Mouse (Mus musculus): ENCODE results near the gene Lrig1.

Gene Lrig1

DNA sequence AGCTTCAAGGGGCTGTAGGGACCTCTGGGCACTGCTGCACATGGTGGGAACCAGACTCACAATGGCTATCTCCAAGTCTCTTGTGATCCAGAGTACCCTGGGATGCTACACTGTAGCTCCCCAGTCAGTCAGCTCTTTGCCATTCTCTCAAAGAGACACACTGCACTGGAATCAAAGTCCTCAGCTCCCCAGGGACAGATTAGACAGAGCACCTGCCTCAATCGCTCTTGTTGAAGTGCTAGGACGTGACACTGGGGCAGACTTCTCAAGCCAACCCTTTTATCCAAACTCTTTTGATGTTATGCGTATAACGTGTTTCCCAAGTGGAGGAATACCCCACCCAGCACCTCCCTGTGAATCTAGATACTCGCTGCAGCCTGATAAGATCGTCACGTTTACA, 23.7 kb downstream of the Lrig1 start:
- no peak for DNase-seq (ENCODE audit: low spot score)

GRCm38 (mm10) chr6:94672426-94672825, 27.5 kb downstream of the Lrig1 start:
- peak; percentile 56 for DNase-seq (ENCODE audit: low spot score)

- DNase-seq (ENCODE audit: low spot score), result no peak
These were observed 30.6 kb downstream of the Lrig1 start for GRCm38 (mm10) chr6:94669370-94669769.

DNA sequence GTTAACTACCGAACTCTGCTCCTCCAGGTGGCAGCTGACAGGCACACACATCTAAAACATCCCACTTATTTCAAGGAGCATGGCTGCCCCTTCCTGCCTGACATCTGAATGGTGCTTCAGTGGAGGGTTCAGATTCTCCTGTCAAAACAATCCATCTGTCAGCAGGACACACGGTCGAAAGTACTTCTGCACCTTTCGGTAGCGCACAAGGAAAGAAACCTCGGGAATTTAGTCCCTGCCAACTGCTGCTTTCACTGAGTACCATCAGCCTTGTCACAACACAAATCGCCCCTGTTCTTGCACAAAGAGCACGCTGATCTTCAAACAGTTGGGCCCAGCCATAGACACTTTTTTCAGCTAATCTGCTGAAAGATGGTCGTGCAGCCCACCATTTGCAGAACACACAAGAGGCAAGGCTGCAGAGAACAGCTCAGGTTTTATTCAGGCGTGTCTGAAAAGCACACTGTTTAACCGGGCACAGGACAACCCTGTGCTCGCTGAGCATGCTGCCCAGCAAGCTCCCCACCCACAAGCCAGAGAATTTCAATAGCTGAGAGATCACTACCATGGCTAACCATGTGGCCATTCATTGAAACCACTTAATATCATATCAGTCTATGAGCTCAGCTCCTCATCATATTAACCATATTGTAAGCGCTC, 31.6 kb downstream of the Lrig1 start:
- DNase-seq (ENCODE audit: low spot score), result no peak

- no peak for DNase-seq (ENCODE audit: low spot score)
These were observed 32.8 kb downstream of the Lrig1 start for GRCm38 (mm10) chr6:94667131-94667530.

DNA sequence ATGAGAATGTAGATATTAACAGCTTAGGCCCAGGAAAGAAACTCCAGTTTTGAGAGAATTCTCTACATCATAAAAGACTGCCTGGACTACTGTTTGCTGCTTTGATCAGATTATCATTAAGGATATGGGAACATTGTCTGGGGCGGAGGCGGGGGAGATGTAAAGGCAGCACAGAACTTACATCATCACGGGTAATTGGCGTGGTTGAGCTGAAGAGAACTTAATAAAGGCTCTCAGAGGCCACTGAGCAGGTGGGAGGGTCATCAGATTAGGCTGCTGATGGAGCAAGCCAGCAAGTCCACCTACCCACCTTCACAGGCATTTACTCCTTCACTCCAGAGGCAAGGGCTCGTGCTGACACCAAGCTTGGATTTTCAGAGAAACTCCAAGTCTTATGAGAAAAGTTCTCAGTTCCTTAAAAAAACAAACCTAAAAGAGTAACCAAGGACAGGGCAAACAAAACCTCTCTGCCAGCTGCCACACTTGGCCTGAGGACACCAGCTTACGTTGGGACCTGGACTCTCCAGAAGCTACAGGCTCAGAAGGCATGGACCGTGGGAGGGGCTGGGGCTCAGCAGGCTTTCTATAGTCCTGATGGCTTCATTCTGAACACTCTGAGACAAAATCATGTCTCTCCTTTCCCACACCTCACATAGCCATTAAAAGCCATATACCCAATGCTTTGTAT, 33.4 kb downstream of the Lrig1 start:
- no peak for DNase-seq (ENCODE audit: low spot score)

DNA sequence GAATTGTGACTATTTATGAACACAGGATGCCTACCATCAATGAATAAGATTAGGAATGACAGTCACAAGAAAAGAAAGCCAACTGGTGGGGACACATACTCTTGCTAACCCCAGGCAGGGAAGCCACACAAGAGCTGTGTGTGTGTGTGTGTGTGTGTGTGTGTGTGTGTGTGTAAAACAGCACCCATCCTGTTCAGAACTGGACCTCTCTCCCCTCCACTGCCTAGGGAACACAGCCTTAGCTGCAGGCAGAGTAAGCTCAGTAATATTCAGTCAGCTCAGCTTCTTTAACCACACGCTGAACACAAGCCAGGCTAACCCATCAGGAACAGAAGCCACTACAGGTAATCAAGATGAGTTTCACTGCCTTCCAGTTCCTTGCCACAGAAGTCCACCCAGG, 34.3 kb downstream of the Lrig1 start:
- DNase-seq (ENCODE audit: low spot score), result no peak

DNA sequence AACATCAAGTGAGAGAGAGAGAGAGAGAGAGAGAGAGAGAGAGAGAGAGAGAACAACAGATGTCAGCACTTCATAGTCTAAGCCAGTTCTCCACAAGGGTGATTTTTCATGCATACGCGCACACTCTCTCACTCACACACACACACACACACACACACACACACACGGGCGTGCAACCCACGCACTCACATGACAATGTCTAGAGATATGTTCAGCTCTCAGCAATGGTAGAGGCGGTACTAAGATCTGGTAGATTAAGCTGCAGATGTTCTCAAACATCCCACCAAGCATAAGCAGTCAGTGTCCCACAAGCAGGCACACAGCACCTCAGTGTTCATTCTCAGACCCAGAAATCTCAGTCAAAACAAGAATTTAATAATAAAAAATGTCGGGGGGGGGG, 34.7 kb downstream of the Lrig1 start:
- DNase-seq (ENCODE audit: low spot score), result peak; percentile 75

DNA sequence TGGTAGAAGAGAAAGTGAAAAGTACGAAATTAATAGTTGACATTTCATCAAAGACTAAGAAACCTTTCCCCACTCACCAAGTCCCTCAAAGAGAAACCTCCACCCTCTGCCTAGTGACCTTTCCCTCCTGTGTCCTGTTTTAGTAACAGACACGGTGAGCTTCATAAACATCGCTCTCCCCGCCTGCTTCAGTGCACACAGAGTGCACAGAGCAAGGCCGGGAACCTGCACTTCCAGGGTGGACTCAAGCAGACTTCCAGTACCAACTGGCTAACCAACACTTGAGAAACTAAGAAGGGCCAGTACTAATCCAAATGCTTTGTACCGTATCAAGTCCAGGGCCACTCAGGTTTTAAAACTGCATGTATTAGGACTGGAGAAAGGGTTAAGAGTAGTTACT, 36.0 kb downstream of the Lrig1 start:
- DNase-seq (ENCODE audit: low spot score), result no peak

DNA sequence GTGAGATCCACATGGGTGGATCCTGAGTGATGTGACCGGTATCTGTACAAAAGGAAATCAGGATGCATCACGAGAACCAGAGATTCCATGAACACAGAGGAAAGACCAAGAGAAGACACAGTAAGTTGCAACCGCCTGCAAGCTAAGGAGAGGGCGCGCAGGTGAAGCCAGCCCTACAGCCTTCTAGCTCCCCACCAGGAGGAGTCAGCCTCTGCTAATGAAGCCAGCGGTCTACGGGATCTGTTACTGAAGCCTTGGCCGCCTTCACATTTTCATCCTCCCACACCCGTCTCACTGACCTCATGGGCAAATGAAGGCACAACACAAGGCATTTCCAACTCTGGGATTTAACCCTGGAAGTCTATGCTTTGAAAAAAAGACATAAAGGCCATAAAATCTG, 38.0 kb downstream of the Lrig1 start:
- DNase-seq (ENCODE audit: low spot score), result no peak

GRCm38 (mm10) chr6:94661321-94661720, 38.6 kb downstream of the Lrig1 start:
- peak; percentile 68 for DNase-seq (ENCODE audit: low spot score)

- DNase-seq (ENCODE audit: low spot score), result no peak
These were observed 40.0 kb downstream of the Lrig1 start for GRCm38 (mm10) chr6:94659886-94660333.

GRCm38 (mm10) chr6:94658136-94658480, 41.9 kb downstream of the Lrig1 start:
- DNase-seq (ENCODE audit: low spot score), result no peak

GRCm38 (mm10) chr6:94657204-94658135, 42.5 kb downstream of the Lrig1 start:
- no peak for DNase-seq (ENCODE audit: low spot score)

DNA sequence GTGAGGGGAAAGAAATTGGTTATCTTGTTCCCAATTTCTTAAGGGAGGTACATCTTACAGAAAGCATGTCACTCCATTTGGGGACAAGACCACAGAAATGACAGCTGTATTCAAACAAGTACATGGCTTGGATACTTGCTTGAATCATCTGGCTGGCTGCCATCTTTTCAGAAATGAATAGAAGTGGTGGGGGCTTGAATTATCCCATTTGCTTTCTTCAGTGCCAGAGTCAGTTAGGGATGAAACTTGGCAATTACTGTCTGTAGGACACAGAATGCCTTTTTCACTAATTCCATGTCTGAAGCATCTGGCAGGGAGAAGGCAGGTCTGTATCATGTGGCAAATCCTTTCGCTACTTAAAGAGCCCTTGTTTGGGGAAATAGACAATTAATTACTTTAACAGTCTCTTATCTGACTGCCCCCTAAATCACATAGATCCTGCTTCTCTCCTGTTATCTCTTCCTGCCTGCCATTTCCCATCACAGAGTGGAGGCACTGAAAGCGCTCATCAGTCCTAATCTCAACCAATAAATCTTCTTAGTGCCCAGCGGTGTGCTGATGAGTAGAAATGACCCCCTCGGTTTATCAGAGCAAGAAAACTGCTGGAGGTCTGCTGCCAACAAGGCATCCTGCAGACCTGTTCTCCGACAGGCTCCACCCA, 44.0 kb downstream of the Lrig1 start:
- DNase-seq (ENCODE audit: low spot score), result no peak

DNA sequence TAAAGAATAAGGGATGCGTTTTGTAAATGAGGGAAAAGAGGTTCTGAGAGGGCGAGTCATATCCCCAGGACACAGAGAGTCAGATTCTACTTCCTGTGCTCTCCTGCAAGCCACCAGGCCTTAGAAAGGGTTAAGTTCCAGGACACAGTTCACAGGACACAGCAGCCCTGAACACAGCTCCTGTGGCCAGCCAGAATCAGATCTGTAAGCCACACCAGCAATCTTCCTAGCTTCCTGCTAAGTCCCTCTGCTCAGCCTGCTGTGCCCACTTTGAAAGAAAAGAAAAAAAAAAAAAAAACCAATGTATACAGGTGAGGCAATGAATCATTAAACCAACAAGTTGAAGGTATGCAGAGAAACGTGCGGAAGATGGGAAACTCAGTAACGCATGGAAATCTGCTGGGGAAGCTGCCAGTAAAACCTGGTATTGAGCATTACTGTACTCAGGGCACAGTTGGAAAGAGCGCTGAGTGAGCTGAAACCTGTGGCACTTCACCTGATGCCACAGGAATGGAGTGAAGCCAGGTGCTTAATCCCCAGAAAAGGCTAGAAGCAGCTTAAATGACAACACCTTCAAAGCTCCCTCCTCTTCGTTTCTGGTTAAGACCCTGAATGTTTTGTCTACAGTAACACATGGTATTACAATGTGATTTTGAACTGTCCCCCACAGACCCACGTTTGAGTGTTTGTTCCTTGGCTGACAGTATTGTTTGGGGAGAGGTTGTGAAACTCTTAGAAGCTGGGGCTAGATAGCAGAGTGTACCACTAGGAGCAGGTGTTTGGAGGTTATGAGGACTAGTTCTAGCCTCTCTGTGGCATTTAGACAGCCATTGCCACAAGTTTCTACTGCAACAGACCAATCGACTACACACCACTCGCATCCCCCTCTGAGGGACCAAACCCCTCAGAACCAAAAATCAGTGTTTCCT, 46.3 kb downstream of the Lrig1 start:
- DNase-seq (ENCODE audit: low spot score), result no peak

- DNase-seq (ENCODE audit: low spot score), result no peak
These were observed 47.2 kb downstream of the Lrig1 start for GRCm38 (mm10) chr6:94652659-94653213.

DNA sequence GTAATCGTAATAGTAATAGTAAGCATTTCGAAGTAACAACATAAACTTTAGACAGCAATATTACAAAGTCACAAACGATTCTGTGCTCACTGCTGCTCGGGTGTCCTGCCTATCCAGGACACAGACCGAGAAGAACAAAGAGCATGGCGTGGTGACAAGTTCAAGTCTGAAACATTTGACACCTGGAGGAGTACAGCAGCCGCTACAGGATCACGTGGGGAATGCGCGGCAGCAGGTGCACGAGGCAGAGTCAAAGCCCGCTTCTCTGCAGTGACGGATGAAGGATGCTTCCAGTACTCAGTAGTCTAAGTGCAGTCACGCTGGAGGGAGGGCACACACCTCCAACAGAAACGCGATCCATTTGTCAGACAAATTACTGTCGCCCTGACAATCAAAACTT, 48.4 kb downstream of the Lrig1 start:
- DNase-seq (ENCODE audit: low spot score), result no peak

- DNase-seq (ENCODE audit: low spot score), result no peak
These were observed 50.3 kb downstream of the Lrig1 start for GRCm38 (mm10) chr6:94649637-94650036.

DNA sequence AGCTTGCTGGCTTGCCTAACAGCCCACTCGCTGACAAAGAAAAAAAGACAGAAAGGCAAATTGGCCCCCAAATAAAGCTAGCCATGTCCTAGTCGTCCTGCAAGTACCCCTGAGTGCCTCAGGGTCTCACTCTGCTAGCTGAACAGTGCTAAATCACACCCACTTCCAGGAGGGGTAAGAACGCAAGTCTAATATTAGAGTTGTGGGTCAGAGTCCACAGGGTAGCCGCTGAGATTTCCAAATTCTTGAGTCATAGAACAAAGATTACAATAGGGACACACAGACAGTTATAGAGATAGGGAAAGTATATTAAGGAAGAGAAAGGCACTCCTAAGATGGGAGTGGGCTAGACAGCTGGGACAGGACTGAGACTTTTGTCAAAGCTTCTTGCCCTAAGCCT, 51.5 kb downstream of the Lrig1 start:
- DNase-seq (ENCODE audit: low spot score), result no peak

Data from T-cell, adult 2 months (primary cell).